Mouse (Mus musculus): ENCODE results near the gene Gprc5d. TPM values are rescaled to one million over a fixed set of nuclear protein-coding genes. Genes with fewer than 3 reads are reported as not detected.

Gene Gprc5d
- not detected in 2 replicates for polyA plus RNA-seq (2015; fragmentation: Nextera tagmentation; extraction: Ambion mirVana)

GRCm38 (mm10) chr6:135118183-135118582, at the start of gene Gprc5d:
Gene Gprc5d, minus strand, starts transcription at chr6:135118283.
- no peak within 1 kb of the TSS for H3K9ac ChIP-seq (replicated peaks)
- no peak for ATAC-seq (ENCODE audit: low FRiP score)
- no peak within 1 kb of the TSS for H3K4me2 ChIP-seq
- no peaks in the 10 kb centered on the region for H3K36me3 ChIP-seq
- WGBS = 95% methylated on average over 5 of the region's 5 CpGs
- peaks cover 2% of the 10 kb centered on the region for H3K4me1 ChIP-seq
- H3K9me3 ChIP-seq (replicated peaks) = no peaks in the 10 kb centered on the region
- H3K27ac ChIP-seq (replicated peaks) = no peak within 1 kb of the TSS
- H3K4me3 ChIP-seq (replicated peaks) = no peak within 1 kb of the TSS
- H3K27me3 ChIP-seq (replicated peaks) = no peaks in the 10 kb centered on the region

- Histone ChIP-seq H3K4me2 (no peak overlapping the region), H3K4me1 (peaks cover 13% of the 10 kb centered on the region), H3K9ac (replicated peaks) (no peak overlapping the region), H3K9me3 (replicated peaks) (no peaks in the 10 kb centered on the region), H3K36me3 (no peaks in the 10 kb centered on the region), H3K27ac (replicated peaks) (no peak overlapping the region), H3K27me3 (replicated peaks) (0 out of 2 replicates have a peak, but pooled peaks cover 6% of the 10 kb centered on the region), H3K4me3 (replicated peaks) (no peak overlapping the region)
- no peak for ATAC-seq (ENCODE audit: low FRiP score)
- WGBS = 51% methylated on average over 5 of the region's 5 CpGs
Observed at GRCm38 (mm10) chr6:135166712-135167111, 48.6 kb upstream of the Gprc5d start.

- Histone ChIP-seq H3K9ac (replicated peaks) (no peak overlapping the region), H3K36me3 (no peaks in the 10 kb centered on the region), H3K4me2 (no peak overlapping the region), H3K4me3 (replicated peaks) (no peak overlapping the region), H3K27me3 (replicated peaks) (0 out of 2 replicates have a peak, but pooled peaks cover 6% of the 10 kb centered on the region), H3K27ac (replicated peaks) (no peak overlapping the region), H3K4me1 (peaks cover 13% of the 10 kb centered on the region), H3K9me3 (replicated peaks) (no peaks in the 10 kb centered on the region)
- 93% methylated on average over 3 of the region's 3 CpGs for WGBS
- no peak for ATAC-seq (ENCODE audit: low FRiP score)
Observed at GRCm38 (mm10) chr6:135166262-135166661, 48.2 kb upstream of the Gprc5d start.

GRCm38 (mm10) chr6:135165706-135166105, 47.6 kb upstream of the Gprc5d start:
- WGBS = 81% methylated on average over 2 of the region's 2 CpGs
- Histone ChIP-seq H3K9me3 (replicated peaks) (no peaks in the 10 kb centered on the region), H3K27me3 (replicated peaks) (0 out of 2 replicates have a peak, but pooled peaks cover 6% of the 10 kb centered on the region), H3K27ac (replicated peaks) (no peak overlapping the region), H3K36me3 (no peaks in the 10 kb centered on the region), H3K4me3 (replicated peaks) (no peak overlapping the region), H3K9ac (replicated peaks) (no peak overlapping the region), H3K4me2 (no peak overlapping the region), H3K4me1 (peaks cover 13% of the 10 kb centered on the region)
- ATAC-seq (ENCODE audit: low FRiP score) = no peak

GRCm38 (mm10) chr6:135165191-135165590, 47.1 kb upstream of the Gprc5d start:
- WGBS = 60% methylated on average over 3 of the region's 3 CpGs
- H3K9ac ChIP-seq (replicated peaks) = no peak overlapping the region
- no peaks in the 10 kb centered on the region for H3K9me3 ChIP-seq (replicated peaks)
- no peak overlapping the region for H3K4me3 ChIP-seq (replicated peaks)
- H3K27me3 ChIP-seq (replicated peaks) = 0 out of 2 replicates have a peak, but pooled peaks cover 6% of the 10 kb centered on the region
- no peaks in the 10 kb centered on the region for H3K36me3 ChIP-seq
- no peak for ATAC-seq (ENCODE audit: low FRiP score)
- H3K4me2 ChIP-seq = no peak overlapping the region
- no peak overlapping the region for H3K27ac ChIP-seq (replicated peaks)
- peaks cover 13% of the 10 kb centered on the region for H3K4me1 ChIP-seq

GRCm38 (mm10) chr6:135162861-135163260, 44.8 kb upstream of the Gprc5d start:
- Histone ChIP-seq H3K27me3 (replicated peaks) (0 out of 2 replicates have a peak, but pooled peaks cover 6% of the 10 kb centered on the region), H3K4me1 (peaks cover 6% of the 10 kb centered on the region; the same call in 1 of the 2 replicates), H3K9me3 (replicated peaks) (no peaks in the 10 kb centered on the region), H3K9ac (replicated peaks) (no peak overlapping the region), H3K4me3 (replicated peaks) (no peak overlapping the region), H3K4me2 (no peak overlapping the region), H3K27ac (replicated peaks) (no peak overlapping the region), H3K36me3 (no peaks in the 10 kb centered on the region)
- WGBS = 87% methylated on average over 4 of the region's 4 CpGs
- no peak for ATAC-seq (ENCODE audit: low FRiP score)

GRCm38 (mm10) chr6:135162311-135162710, 44.2 kb upstream of the Gprc5d start:
- Histone ChIP-seq H3K27me3 (replicated peaks) (0 out of 2 replicates have a peak, but pooled peaks cover 5% of the 10 kb centered on the region), H3K36me3 (no peaks in the 10 kb centered on the region), H3K4me3 (replicated peaks) (no peak overlapping the region), H3K4me2 (no peak overlapping the region), H3K9ac (replicated peaks) (no peak overlapping the region), H3K9me3 (replicated peaks) (no peaks in the 10 kb centered on the region), H3K27ac (replicated peaks) (no peak overlapping the region), H3K4me1 (0 out of 2 replicates have a peak, but pooled peaks cover under 1% of the 10 kb centered on the region)
- ATAC-seq (ENCODE audit: low FRiP score) = no peak
- WGBS = 88% methylated on average over 3 of the region's 3 CpGs

- Histone ChIP-seq H3K4me2 (no peak overlapping the region), H3K9me3 (replicated peaks) (no peaks in the 10 kb centered on the region), H3K4me1 (no peaks in the 10 kb centered on the region), H3K27me3 (replicated peaks) (0 out of 2 replicates have a peak, but pooled peaks cover 2% of the 10 kb centered on the region), H3K27ac (replicated peaks) (no peak overlapping the region), H3K4me3 (replicated peaks) (no peak overlapping the region), H3K36me3 (no peaks in the 10 kb centered on the region), H3K9ac (replicated peaks) (no peak overlapping the region)
- no peak for ATAC-seq (ENCODE audit: low FRiP score)
- 71% methylated on average over 4 of the region's 4 CpGs for WGBS
Observed at GRCm38 (mm10) chr6:135161356-135161755, 43.3 kb upstream of the Gprc5d start.

GRCm38 (mm10) chr6:135158509-135158908, 40.4 kb upstream of the Gprc5d start:
- Histone ChIP-seq H3K9ac (replicated peaks) (no peak overlapping the region), H3K27ac (replicated peaks) (no peak overlapping the region), H3K9me3 (replicated peaks) (no peaks in the 10 kb centered on the region), H3K4me2 (no peak overlapping the region), H3K27me3 (replicated peaks) (no peaks in the 10 kb centered on the region), H3K4me3 (replicated peaks) (no peak overlapping the region), H3K4me1 (no peaks in the 10 kb centered on the region), H3K36me3 (no peaks in the 10 kb centered on the region)
- ATAC-seq (ENCODE audit: low FRiP score) = no peak
- 39% methylated on average over 4 of the region's 4 CpGs for WGBS

- Histone ChIP-seq H3K36me3 (no peaks in the 10 kb centered on the region), H3K9ac (replicated peaks) (no peak overlapping the region), H3K27me3 (replicated peaks) (no peaks in the 10 kb centered on the region), H3K4me1 (no peaks in the 10 kb centered on the region), H3K27ac (replicated peaks) (no peak overlapping the region), H3K9me3 (replicated peaks) (no peaks in the 10 kb centered on the region), H3K4me2 (no peak overlapping the region), H3K4me3 (replicated peaks) (no peak overlapping the region)
- no peak for ATAC-seq (ENCODE audit: low FRiP score)
- WGBS = 88% methylated on average over 4 of the region's 4 CpGs
Observed at GRCm38 (mm10) chr6:135157496-135157895, 39.4 kb upstream of the Gprc5d start.

GRCm38 (mm10) chr6:135156597-135156996, 38.5 kb upstream of the Gprc5d start:
- H3K4me1 ChIP-seq = no peaks in the 10 kb centered on the region
- no peak overlapping the region for H3K4me2 ChIP-seq
- WGBS = 88% methylated on average over 8 of the region's 8 CpGs
- H3K4me3 ChIP-seq (replicated peaks) = no peak overlapping the region
- H3K9ac ChIP-seq (replicated peaks) = no peak overlapping the region
- H3K27ac ChIP-seq (replicated peaks) = no peak overlapping the region
- H3K36me3 ChIP-seq = no peaks in the 10 kb centered on the region
- ATAC-seq (ENCODE audit: low FRiP score) = no peak
- H3K9me3 ChIP-seq (replicated peaks) = no peaks in the 10 kb centered on the region
- no peaks in the 10 kb centered on the region for H3K27me3 ChIP-seq (replicated peaks)

GRCm38 (mm10) chr6:135153719-135154118, 35.6 kb upstream of the Gprc5d start:
- WGBS = 89% methylated on average over 5 of the region's 5 CpGs
- Histone ChIP-seq H3K27me3 (replicated peaks) (no peaks in the 10 kb centered on the region), H3K4me2 (no peak overlapping the region), H3K4me1 (no peaks in the 10 kb centered on the region), H3K27ac (replicated peaks) (no peak overlapping the region), H3K9ac (replicated peaks) (no peak overlapping the region), H3K36me3 (no peaks in the 10 kb centered on the region), H3K4me3 (replicated peaks) (no peak overlapping the region), H3K9me3 (replicated peaks) (no peaks in the 10 kb centered on the region)
- no peak for ATAC-seq (ENCODE audit: low FRiP score)

Data from neural tube, embryonic 15.5 days (tissue).